Mouse (Mus musculus) bone marrow macrophage, adult 2 months (primary cell): ENCODE data around the gene Traf3.

Experiments
- CTCF ChIP-seq: IDR thresholded peaks from 2 replicates; pipeline ENCODE4 v1.5.1; 2012; ENCODE audit warnings: low read depth, mild to moderate bottlenecking, low read length, moderate library complexity
- POLR2A ChIP-seq: IDR thresholded peaks from 2 replicates; pipeline ENCODE4 v1.6.1; 2012; ENCODE audit warnings: mild to moderate bottlenecking, low read depth, low read length, borderline replicate concordance

- no peak for TF ChIP-seq POLR2A
- 0 out of 2 replicates have a peak, but pooled peaks have one; percentile 18 for TF ChIP-seq CTCF
Measured at GRCm38 (mm10) chr12:111165146-111165812, 891 bp upstream of the Traf3 start.
